Mouse (Mus musculus): ENCODE measurements around the gene Ppcs.

The Ppcs gene

DNA sequence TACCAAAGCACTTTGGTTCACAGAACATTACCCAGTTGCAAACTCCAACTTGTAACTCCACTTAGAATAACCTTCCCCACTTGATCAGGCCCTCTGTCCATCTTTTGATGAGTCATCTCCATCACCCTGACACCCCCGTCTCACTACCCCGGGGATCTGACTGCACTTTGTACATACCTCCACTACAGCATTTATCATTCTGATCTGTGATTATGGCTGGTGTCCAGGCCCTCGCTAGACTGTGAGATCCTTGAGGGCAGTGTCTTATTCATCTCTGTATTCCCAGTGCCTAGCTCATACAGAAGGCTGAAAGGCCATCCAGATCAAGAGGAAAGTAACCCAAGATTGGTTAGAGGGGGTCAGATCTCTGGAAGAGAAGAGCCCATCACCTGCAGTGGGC is 1.0 kb downstream of the Ppcs start:
- DNase-seq (ENCODE audit: low read depth in 2 of 2, low spot score in 2 of 2), result no peak

DNA sequence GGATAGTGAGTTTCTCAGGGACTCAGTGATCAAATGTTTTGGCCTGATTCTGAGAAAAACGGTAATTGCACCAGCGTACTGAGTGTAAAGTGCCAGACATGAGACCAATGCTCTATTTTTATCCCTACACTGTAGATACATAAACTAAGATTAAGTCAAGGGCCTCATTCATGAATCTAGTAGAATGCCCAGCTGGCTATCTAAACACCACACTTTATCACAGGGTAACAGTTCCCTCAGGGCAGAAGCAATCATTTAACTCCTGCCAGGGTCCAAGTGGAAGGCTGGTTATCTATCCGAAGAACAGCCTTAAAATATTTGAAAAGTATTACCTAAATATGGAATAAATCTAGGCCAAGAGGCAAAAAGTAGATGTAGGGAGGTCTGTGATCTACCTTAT is 4.3 kb downstream of the Ppcs start:
- DNase-seq (ENCODE audit: low read depth in 2 of 2, low spot score in 2 of 2), result no peak

- DNase-seq (ENCODE audit: low read depth in 2 of 2, low spot score in 2 of 2), result no peak
Observed at GRCm38 (mm10) chr4:119417270-119417669, 5.0 kb downstream of the Ppcs start.

GRCm38 (mm10) chr4:119415072-119415753 is 7.0 kb downstream of the Ppcs start, which contains the start of gene Ccdc30:
TSS of gene Ccdc30 (minus strand) at chr4:119415521.
- peak; percentile 69 to 79 for DNase-seq (ENCODE audit: low read depth in 2 of 2, low spot score in 2 of 2)

DNA sequence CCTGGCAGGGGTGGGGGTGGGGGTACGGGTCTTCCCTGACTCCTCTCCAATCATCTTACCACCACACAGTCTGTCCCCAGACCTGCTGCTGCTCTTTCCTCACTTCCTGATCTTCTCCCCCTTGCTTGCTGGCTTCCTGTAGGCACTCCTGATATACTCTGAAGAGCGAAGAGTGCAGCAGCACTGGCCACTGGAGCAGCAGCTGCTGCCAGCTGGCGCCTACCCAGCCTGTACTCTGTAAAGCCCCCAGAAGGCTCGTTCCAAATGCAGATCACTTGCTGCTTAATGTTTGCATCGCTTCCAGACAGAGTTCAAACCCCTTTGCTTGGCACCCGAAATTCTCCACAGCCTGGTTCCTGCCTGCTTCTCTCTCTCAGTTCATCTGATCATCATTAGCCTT is 9.4 kb downstream of the Ppcs start:
- DNase-seq (ENCODE audit: low read depth in 2 of 2, low spot score in 2 of 2), result no peak

GRCm38 (mm10) chr4:119411877-119412650 is 10.2 kb downstream of the Ppcs start:
- no peak for DNase-seq (ENCODE audit: low read depth in 2 of 2, low spot score in 2 of 2)

GRCm38 (mm10) chr4:119403431-119403830 is 18.8 kb downstream of the Ppcs start:
- no peak for DNase-seq (ENCODE audit: low read depth in 2 of 2, low spot score in 2 of 2)

GRCm38 (mm10) chr4:119400896-119401295 is 21.3 kb downstream of the Ppcs start:
- DNase-seq (ENCODE audit: low read depth in 2 of 2, low spot score in 2 of 2), result no peak

DNA sequence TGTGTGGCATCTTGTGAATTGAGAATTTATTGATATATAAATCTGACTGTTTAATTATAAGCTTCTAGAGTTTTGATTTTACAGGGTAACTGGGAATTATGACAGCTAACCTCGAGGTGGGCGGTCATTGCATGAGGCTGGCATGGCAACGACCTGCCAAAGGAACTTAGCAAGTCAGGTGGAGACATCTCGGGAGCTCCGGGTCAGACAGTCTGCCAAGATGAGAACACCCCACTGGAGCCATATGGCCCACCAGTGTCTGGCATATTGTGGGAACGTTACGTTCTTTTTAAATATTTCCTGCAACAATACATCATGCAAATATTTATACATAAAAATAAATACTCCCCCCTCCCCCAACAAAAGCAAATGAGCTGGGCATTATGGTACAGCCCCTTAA is 23.5 kb downstream of the Ppcs start:
- no peak for DNase-seq (ENCODE audit: low read depth in 2 of 2, low spot score in 2 of 2)

DNA sequence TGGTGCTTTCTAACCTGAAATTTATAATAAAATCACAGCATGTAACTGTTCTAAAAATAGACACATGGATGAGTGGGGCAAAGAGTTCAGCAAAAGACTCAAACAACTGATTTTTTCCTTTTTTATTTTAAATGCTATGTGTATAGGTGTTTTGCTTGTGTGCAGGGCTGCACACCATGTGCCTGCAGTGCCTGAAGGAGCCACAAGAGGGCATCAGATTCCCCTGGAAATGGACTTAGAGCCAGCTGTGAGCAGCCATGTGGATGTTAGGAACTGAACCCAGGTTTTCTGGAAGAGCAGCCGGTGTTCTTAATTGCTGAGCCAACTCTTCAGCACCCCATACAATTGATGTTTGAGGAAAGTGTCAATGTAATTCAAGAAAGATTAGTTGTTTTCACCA is 31.9 kb downstream of the Ppcs start:
- DNase-seq (ENCODE audit: low read depth in 2 of 2, low spot score in 2 of 2), result no peak

GRCm38 (mm10) chr4:119389184-119389583 is 33.0 kb downstream of the Ppcs start:
- no peak for DNase-seq (ENCODE audit: low read depth in 2 of 2, low spot score in 2 of 2)

DNA sequence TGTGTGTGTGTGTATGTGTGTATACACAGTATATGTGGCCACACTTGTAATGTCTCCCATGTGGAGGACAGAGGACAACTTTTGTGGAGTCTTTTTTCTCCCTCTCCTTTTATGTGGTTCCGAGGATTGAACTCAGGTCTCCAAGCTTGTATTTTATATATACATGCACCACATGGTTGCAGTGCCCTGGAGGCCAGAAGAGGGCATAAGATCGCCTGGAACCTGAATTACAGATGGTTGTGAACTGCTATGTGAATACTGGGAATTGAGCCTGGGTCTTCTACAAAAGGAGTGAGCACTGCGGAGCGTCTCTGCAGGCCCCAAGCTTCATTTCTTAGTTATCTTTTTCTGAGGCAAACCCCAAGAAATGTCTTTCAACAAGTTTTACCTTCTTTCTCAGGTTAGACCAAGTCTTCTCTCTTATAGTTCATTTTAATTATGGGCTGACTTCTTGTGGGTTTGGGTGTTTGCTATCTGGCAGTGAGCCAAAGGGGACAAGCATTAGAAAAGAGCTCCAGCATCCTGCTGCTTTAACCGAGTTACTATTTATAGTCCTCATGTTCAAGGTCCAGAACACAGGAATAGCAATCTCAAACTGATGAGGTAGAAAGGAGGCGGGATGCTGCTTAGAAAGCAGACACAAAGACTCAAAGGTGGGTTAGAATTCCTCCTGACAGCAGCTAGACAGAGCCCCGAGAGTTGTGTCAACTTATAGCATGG is 40.6 kb downstream of the Ppcs start:
- DNase-seq (ENCODE audit: low read depth in 2 of 2, low spot score in 2 of 2), result no peak

DNA sequence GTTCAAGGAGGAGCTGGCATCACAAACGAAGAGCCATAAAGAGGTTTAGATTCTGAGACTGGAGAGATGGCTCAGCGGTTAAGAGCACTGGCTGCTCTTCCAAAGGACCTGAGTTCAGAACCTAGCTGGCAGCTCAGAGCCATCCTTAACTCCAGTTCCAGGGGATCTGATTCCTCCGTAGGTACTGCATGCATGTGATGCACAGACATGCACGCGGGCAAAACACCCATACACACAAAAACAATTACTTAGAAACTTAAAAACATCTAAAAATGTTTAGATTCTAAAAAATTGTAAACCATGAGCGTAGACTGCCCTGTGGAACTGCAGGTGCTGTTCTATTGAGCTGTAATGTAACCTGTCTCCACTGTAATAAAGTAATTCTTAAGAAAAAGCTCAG is 52.8 kb downstream of the Ppcs start:
- DNase-seq (ENCODE audit: low read depth in 2 of 2, low spot score in 2 of 2), result no peak
